Mouse (Mus musculus) layer of hippocampus, adult 6 months (tissue): ENCODE data around the gene Galt. TPM values are rescaled to one million over a fixed set of nuclear protein-coding genes. Genes with fewer than 3 reads are reported as not detected.

ENCODE experiments used
- long read RNA-seq, 2 experiments: library from polyadenylated mRNA; unstranded; transcript quantifications; one replicate each; pipeline ENCODE4 v2.0.0; 2019 to 2020
- polyA plus RNA-seq: library from polyadenylated mRNA; unstranded; fragments of <200 nt; fragmentation: Nextera tagmentation; gene quantifications from 2 replicates; pipeline ENCODE4 v1.2.3, GENCODE M21; 2021

Galt gene
- polyA plus RNA-seq: 38.2 and 43.6 TPM in 2 replicates
- long read RNA-seq, experiment 1, transcript Galt-201 (11 exons, 1,595 nt): major isoform, 7 of 27 reads
- long read RNA-seq, experiment 1, transcript Galt-203 (8 exons, 1,007 nt): minor isoform, 6 of 27 reads
- long read RNA-seq, experiment 1, partial matches to known transcripts: 2 of 27 reads
- long read RNA-seq, experiment 1, other reads (novel, unspliced or antisense): 12 of 27 reads
- long read RNA-seq, experiment 2, transcript Galt-201 (11 exons, 1,595 nt): major isoform, 14 of 28 reads
- long read RNA-seq, experiment 2, partial matches to known transcripts: 3 of 28 reads
- long read RNA-seq, experiment 2, other reads (novel, unspliced or antisense): 5 of 28 reads

DNA sequence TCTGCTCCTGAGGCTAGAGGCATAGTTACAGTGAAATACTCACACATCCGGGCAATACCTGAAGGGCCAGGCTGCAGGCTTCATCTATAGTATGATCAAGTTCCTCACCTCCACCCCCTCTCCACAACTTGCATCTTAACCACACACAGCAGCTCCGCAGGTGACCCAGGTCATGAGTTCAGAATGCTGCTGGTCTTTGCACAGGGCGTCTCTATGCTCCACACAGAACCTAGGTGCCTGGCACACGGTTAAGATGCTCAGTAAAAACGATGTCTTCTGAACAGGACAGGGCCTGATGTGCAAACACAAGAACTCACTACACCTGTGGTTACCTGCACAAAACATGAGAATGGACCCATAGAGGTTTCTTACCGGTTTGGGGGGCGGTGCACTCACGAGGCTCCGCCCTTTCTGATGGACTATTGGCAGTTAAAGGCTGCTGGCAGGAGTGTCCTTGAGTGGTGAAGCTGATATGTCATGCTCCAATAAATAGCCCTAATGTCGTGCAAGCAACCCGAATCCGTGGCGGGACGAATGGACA lies at the start of gene Galt:
Gene Galt (plus strand): TSS at position 432 of the 541 bp plus-strand sequence.

DNA sequence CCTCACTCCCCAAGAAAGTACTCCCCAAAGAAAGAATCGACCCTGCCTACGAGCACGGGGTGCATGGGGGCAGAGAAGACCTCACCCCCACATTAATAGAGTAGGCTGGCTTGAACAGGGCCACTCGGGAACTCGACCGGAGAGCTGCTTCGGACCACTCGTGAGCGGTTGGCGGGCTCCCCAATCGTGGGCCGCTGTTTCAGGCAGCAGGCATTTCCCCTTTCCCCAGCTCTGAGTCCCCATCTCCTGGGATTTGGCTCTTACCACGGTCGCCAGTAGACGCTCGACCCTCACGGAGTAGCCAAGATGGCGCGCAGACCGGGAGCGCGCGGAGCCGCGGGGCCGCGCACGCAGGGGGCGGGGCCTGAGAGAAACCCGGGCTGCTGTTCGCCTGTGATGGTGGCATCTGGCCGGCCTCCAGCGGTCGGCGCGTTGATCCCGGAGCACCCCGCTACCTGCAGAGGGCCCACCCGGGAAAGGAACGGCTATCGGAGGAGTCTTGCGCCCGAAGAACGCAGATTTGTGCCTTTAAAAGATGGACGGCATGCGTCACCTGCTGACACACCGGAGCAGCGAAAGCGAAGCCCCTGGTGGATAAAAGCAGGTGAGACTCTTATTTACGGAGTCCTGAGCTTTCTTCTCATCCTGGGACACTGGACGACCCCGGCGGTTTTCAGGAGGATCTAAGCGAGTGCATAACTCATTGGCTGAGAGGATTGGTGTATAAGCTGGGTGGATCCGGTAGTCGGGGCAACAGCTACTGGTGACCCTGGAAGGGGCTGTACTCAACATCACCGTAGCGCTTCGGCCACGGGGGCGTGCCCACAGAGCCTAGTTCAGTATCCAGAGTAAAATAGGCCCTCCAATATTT lies 41.6 kb upstream of the Galt start, which contains the start of gene Rpp25l:
Gene Rpp25l (minus strand): TSS at position 338 of the 871 bp plus-strand sequence.

DNA sequence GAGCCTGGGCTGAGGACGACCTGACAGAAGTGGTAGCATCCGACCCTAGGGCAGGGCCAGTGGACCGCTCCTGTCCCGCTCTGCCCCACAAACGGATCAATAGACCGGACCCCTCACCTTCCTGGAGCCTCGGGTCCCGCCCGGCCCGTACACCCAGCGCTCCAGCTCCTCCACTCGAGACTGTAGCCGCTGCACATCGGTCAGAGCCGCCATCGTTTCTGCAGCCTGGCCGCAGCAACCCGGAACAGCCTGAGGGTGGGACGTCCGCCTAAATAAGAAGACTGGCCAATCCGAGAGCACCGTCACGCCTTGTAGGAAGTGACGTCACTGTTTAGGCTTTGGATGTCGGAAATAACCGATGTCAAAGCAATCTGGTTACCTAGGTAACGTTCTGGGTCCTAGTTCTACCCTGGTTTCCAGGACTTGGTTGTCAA lies 32.1 kb upstream of the Galt start, which contains the start of gene Dctn3:
Gene Dctn3 (minus strand): TSS at position 253 of the 434 bp plus-strand sequence.

DNA sequence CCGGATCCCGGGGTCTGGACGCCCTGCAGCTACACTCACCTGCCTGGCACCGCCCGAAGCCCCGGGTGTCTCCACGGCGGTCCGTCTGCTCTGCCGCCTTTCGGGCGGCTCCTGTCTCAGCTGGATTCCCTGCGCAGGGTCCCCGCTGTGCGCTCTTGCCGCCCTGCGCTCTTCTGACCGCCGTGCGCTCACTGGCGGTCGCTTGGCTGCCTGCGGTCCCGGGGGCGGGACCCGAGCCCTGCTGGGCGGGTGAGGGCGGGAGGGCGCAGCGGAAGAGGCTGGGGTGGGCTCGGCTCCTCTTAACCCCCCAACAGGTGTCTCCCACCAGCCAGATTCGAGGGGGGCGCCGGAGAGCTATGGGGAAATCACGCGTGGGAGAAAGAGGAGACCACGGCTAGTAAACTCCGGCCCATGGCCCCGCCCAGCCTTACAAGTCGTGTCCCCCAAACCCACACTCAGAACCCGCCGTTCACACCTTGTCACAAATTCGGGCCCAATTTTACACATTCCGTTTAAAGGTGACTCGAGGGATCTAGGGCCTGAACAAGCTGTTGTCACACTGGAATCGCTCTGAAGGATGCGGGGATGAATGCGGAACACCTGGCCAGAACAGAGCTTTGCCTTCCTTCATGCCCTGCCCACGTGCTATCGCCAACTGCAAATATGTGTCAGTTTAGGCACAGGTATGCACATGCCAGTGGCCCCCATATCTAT lies 23.8 kb upstream of the Galt start, which contains the start of gene Arid3c:
Gene Arid3c (minus strand): TSS at position 91 of the 714 bp plus-strand sequence.

DNA sequence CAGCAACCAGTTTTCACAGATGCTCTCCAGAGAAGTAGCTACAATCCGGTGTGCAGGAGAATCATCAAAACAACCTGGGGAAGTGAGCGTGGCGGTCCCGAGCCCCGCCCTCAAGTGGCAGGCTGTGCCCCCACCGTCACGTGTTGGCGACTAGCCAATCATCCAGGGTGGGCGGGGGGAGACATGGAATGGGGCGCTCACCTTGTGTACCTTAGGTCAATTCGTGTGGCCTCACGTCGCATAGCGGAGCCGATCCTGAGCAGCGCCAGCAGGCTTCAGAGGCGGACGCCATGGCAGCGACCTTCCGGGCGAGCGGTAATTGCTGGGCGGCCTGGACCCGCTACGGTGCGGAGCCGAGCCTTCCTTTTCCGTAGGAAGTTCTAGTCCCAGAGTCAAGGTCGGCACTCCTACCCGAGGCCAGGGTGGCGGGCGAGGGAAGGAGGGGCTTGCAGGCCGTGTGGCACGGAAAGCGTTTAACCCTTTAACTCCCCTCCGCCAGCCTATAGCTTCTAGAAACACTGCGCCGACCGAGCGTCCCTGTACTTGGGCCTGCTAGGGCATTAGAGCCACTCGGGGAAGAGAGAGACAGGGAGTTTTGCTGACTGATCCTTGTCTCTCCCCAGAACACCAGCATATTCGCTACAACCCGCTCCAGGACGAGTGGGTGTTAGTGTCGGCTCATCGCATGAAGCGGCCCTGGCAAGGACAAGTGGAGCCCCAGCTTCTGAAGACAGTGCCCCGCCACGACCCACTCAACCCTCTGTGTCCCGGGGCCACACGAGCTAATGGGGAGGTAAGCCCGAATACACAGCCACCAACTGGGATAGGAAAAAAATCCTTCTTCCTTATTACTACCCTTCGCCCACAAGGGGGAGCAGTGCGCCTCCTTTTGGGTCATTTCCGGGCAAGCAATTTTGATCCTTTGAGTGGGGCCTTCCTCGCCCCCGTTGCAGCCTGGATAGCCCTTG lies 594 bp downstream of the Galt start, which contains the start of gene Sigmar1:
Gene Sigmar1 (minus strand): TSS at position 820 of the 968 bp plus-strand sequence.

DNA sequence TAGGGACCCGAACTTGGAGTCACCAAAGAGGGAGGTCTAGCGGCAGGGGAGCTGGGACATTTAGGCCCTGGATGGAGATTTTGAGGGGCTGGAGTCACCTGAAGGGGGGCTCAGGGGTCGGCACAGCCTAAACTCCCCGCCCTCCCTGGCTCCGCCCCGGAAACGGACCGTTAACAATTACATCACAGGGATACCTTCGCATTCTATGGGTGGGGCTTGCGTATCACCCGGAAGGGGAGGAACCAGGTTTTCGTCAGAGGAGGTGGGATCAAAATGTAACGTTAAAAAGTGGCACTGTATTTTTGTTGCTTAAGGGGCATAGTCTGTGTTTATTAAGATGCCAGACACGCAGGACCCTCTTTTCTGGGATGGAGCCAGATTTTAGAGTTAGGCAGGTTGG lies 19.0 kb downstream of the Galt start, which contains the start of gene Ccl27a:
Gene Ccl27a (minus strand): TSS at position 246 of the 400 bp plus-strand sequence.

Other genes with a start within 250 kb of the Galt start
- gene 1110017D15Rik, start 237.9 kb upstream of the Galt start, polyA plus RNA-seq: 17.0 and 32.8 TPM in 2 replicates
- 14.7 and 21.7 TPM in 2 replicates for gene Fam219a, start 185.7 kb upstream of the Galt start, polyA plus RNA-seq
- 6.0 and 7.7 TPM in 2 replicates for gene Dnaic1, start 185.5 kb upstream of the Galt start, polyA plus RNA-seq
- 58.1 and 69.0 TPM in 2 replicates for gene Enho, start 114.9 kb upstream of the Galt start, polyA plus RNA-seq
- gene Cntfr, start 58.1 kb upstream of the Galt start, polyA plus RNA-seq: 12.8 and 15.1 TPM in 2 replicates
- gene Il11ra1, start 55.2 kb upstream of the Galt start, polyA plus RNA-seq: 39.2 and 43.2 TPM in 2 replicates
- gene Rpp25l, start 41.7 kb upstream of the Galt start, polyA plus RNA-seq: 62.9 and 67.4 TPM in 2 replicates
- gene Dctn3, start 32.1 kb upstream of the Galt start, polyA plus RNA-seq: 244 and 258 TPM in 2 replicates
- 0.08 TPM in 1 of 2 replicates, not detected in the other for gene Arid3c, start 24.1 kb upstream of the Galt start, polyA plus RNA-seq
- gene Sigmar1, start 929 bp downstream of the Galt start, polyA plus RNA-seq: 20.3 and 23.9 TPM in 2 replicates
- 252 and 279 TPM in 2 replicates for gene Ccl27a, start 19.0 kb downstream of the Galt start, polyA plus RNA-seq
- gene Gm21541, start 148.4 kb downstream of the Galt start, polyA plus RNA-seq: not detected in 2 replicates
- 5.8 and 6.8 TPM in 2 replicates for gene Gm20878, start 186.3 kb downstream of the Galt start, polyA plus RNA-seq
- 0.38 and 1.1 TPM in 2 replicates for gene Fam205a4, start 210.8 kb downstream of the Galt start, polyA plus RNA-seq